Mouse (Mus musculus): Measurements from ENCODE around the gene Nckap1.
A peak's percentile ranks its signal among the peaks of the same experiment; 100 is the strongest.
"Not testable (repeated sequence)": the region's sequence is repeated elsewhere in the genome, so short reads cannot be mapped to it uniquely, and the experiment has no call there.

Nckap1 gene

GRCm38 (mm10) chr2:80559655-80560054 is 21.5 kb downstream of the Nckap1 start:
- no peak for DNase-seq

- DNase-seq, result no peak
Observed at GRCm38 (mm10) chr2:80554442-80554841, 26.7 kb downstream of the Nckap1 start.

- no peak for DNase-seq
Observed at GRCm38 (mm10) chr2:80549704-80550103, 31.5 kb downstream of the Nckap1 start.

- no peak for DNase-seq
Observed at GRCm38 (mm10) chr2:80547901-80548300, 33.3 kb downstream of the Nckap1 start.

- DNase-seq, result no peak
Observed at GRCm38 (mm10) chr2:80542801-80543200, 38.4 kb downstream of the Nckap1 start.

- no peak for DNase-seq
Observed at GRCm38 (mm10) chr2:80537156-80537555, 44.0 kb downstream of the Nckap1 start.

- DNase-seq, result no peak
Observed at GRCm38 (mm10) chr2:80536608-80537007, 44.6 kb downstream of the Nckap1 start.

GRCm38 (mm10) chr2:80524275-80524674 is 56.9 kb downstream of the Nckap1 start:
- DNase-seq, result no peak

- no peak for DNase-seq
Observed at GRCm38 (mm10) chr2:80506051-80506802, 75.0 kb downstream of the Nckap1 start.

GRCm38 (mm10) chr2:80502132-80502531 is 79.0 kb downstream of the Nckap1 start:
- no peak for DNase-seq

GRCm38 (mm10) chr2:80495304-80495703 is 85.9 kb downstream of the Nckap1 start:
- DNase-seq, result not testable (repeated sequence)

- no peak for DNase-seq
Observed at GRCm38 (mm10) chr2:80486851-80487250, 94.3 kb downstream of the Nckap1 start.

- DNase-seq, result peak; percentile 73
Observed at GRCm38 (mm10) chr2:80484951-80485350, 96.2 kb downstream of the Nckap1 start.

GRCm38 (mm10) chr2:80475831-80476230 is 105.3 kb downstream of the Nckap1 start:
- DNase-seq, result no peak

- DNase-seq, result no peak
Observed at GRCm38 (mm10) chr2:80474247-80474796, 106.9 kb downstream of the Nckap1 start.

- DNase-seq, result no peak
Observed at GRCm38 (mm10) chr2:80465991-80466821, 115.0 kb downstream of the Nckap1 start.

GRCm38 (mm10) chr2:80461827-80462226 is 119.4 kb downstream of the Nckap1 start:
- no peak for DNase-seq

All from cerebellum, adult 9-10 months (tissue).